Mouse (Mus musculus): ENCODE data around the gene Paqr8. TPM values are rescaled to one million over a fixed set of nuclear protein-coding genes. Genes with fewer than 3 reads are reported as not detected.
"Not testable (repeated sequence)": the region's sequence is repeated elsewhere in the genome, so short reads cannot be mapped to it uniquely, and the experiment has no call there.

The Paqr8 gene
- total and polyA plus RNA-seq, 2 experiments from 2014 or later, result 1.1 to 8.7 TPM

DNA sequence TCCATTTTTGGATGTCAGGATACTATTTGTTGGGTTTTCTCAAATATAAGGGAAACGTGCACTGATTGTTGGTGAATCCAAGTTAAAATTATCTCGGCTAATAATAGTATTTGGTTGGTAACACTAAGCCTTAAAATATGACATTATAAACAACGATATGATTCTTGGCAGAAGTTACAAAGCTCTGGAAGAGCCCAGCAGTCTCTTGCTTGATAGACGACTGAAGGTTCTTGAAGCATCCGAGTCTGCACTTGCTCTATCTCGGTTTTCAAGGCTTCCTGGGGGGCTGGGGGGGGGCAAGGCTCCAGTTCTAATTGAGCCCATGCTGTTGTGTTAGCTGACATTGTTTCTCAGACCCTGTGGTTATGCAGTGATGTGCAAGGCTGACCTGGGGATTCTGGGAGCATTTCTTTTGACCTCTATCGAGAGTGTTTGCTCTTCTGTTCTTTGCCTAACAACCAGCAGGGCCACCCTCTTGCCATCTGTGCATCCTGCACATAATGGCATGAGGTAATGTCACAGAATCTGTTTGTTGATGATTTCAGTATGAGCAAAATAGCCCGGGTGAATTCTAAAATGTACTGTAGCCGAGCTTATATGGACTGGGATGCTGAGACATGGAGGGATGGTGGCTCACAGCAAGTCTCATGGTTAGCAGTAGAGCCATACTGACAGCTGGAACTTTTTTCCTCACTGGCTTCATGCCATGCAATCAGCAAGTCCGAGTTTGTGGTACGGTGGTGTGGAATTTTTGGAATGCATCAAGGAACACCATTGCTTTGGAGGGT is 32.4 kb downstream of the Paqr8 start:
- TF ChIP-seq EP300 (IDR thresholded peaks at IDR 0.05; ENCODE audit: low read depth) (no peak), CTCF (IDR thresholded peaks at IDR 0.05; ENCODE audit: low read depth) (no peak)
- H3K27ac ChIP-seq (ENCODE audit: low read depth), result no peak overlapping the region
- H3K36me3 ChIP-seq (replicated peaks; ENCODE audit: control insufficient read depth, insufficient read depth, low read length), result no peaks in the 10 kb centered on the region
- no peaks in the 10 kb centered on the region for H3K9me3 ChIP-seq (replicated peaks; ENCODE audit: control insufficient read depth, low read length)
- H3K4me1 ChIP-seq (ENCODE audit: control insufficient read depth, insufficient read depth), result peaks cover 9% of the 10 kb centered on the region
- ATAC-seq (ENCODE audit: insufficient read depth, low read depth) (peak; percentile 49; the same call in 1 of the 2 replicates), DNase-seq (ENCODE audit: low spot score) (peak; percentile 11)
- peak overlapping the region; percentile 18; the same call in 1 of the 2 replicates for H3K4me3 ChIP-seq (ENCODE audit: low read depth, low read length)
- 20% methylated on average over 11 of the region's 11 CpGs for WGBS
- H3K4me2 ChIP-seq (ENCODE audit: low read depth, low read length), result peak overlapping the region; percentile 38
- H3K27me3 ChIP-seq (ENCODE audit: control insufficient read depth, insufficient read depth, low read length), result no peaks in the 10 kb centered on the region
- no peak overlapping the region for H3K9ac ChIP-seq (replicated peaks; ENCODE audit: low read depth, low read length)

- not testable (repeated sequence) for H3K4me3 ChIP-seq (ENCODE audit: low read depth, low read length); H3K27me3 ChIP-seq (ENCODE audit: control insufficient read depth, insufficient read depth, low read length); H3K4me2 ChIP-seq (ENCODE audit: low read depth, low read length); ATAC-seq (ENCODE audit: insufficient read depth, low read depth); H3K36me3 ChIP-seq (replicated peaks; ENCODE audit: control insufficient read depth, insufficient read depth, low read length); H3K4me1 ChIP-seq (ENCODE audit: control insufficient read depth, insufficient read depth); H3K9me3 ChIP-seq (replicated peaks; ENCODE audit: control insufficient read depth, low read length); H3K9ac ChIP-seq (replicated peaks; ENCODE audit: low read depth, low read length); DNase-seq (ENCODE audit: low spot score); H3K27ac ChIP-seq (ENCODE audit: low read depth)
- WGBS, result 83% methylated on average over 7 of the region's 7 CpGs
Observed at GRCm38 (mm10) chr1:20925324-20925723, 34.9 kb downstream of the Paqr8 start.

DNA sequence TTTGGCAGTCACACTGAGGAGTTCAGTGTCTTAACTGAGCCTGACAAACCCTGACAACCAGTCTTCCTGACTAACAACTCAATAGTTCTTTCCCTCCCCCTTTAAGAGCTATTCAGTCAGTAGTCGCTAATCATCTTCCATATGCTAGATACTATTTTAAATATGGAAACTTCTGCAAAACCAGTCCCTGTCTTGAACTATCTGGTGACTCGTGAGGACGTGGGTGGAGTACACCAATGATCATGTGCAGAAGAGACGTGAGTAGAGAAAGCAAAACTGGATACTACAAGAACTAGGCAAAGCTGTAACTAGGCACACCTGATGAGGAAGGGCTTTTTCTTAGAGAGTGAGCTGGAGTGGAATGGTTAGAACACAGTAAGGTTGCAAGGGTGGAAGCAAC is 35.5 kb downstream of the Paqr8 start:
- H3K4me3 ChIP-seq (ENCODE audit: low read depth, low read length), result no peak overlapping the region
- H3K4me1 ChIP-seq (ENCODE audit: control insufficient read depth, insufficient read depth), result peaks cover 9% of the 10 kb centered on the region
- DNase-seq (ENCODE audit: low spot score), result no peak
- ATAC-seq (ENCODE audit: insufficient read depth, low read depth), result no peak
- WGBS, result 77% methylated on average over 4 of the region's 4 CpGs
- H3K27ac ChIP-seq (ENCODE audit: low read depth), result no peak overlapping the region
- H3K4me2 ChIP-seq (ENCODE audit: low read depth, low read length), result no peak overlapping the region
- H3K9ac ChIP-seq (replicated peaks; ENCODE audit: low read depth, low read length), result no peak overlapping the region
- no peaks in the 10 kb centered on the region for H3K36me3 ChIP-seq (replicated peaks; ENCODE audit: control insufficient read depth, insufficient read depth, low read length)
- no peak for TF ChIP-seq CTCF (IDR thresholded peaks at IDR 0.05; ENCODE audit: low read depth)
- TF ChIP-seq EP300 (IDR thresholded peaks at IDR 0.05; ENCODE audit: low read depth), result no peak
- H3K9me3 ChIP-seq (replicated peaks; ENCODE audit: control insufficient read depth, low read length), result no peaks in the 10 kb centered on the region
- H3K27me3 ChIP-seq (ENCODE audit: control insufficient read depth, insufficient read depth, low read length), result no peaks in the 10 kb centered on the region

- WGBS, result 79% methylated on average over 4 of the region's 4 CpGs
- Histone ChIP-seq H3K9ac (replicated peaks; ENCODE audit: low read depth, low read length) (no peak overlapping the region), H3K4me3 (ENCODE audit: low read depth, low read length) (no peak overlapping the region), H3K27ac (ENCODE audit: low read depth) (no peak overlapping the region), H3K4me2 (ENCODE audit: low read depth, low read length) (no peak overlapping the region), H3K9me3 (replicated peaks; ENCODE audit: control insufficient read depth, low read length) (no peaks in the 10 kb centered on the region), H3K27me3 (ENCODE audit: control insufficient read depth, insufficient read depth, low read length) (no peaks in the 10 kb centered on the region), H3K4me1 (ENCODE audit: control insufficient read depth, insufficient read depth) (peaks cover 9% of the 10 kb centered on the region), H3K36me3 (replicated peaks; ENCODE audit: control insufficient read depth, insufficient read depth, low read length) (no peaks in the 10 kb centered on the region)
- ATAC-seq (ENCODE audit: insufficient read depth, low read depth), result no peak
- TF ChIP-seq EP300 (IDR thresholded peaks at IDR 0.05; ENCODE audit: low read depth) (no peak), CTCF (IDR thresholded peaks at IDR 0.05; ENCODE audit: low read depth) (no peak)
- no peak for DNase-seq (ENCODE audit: low spot score)
Observed at GRCm38 (mm10) chr1:20926376-20926775, 36.0 kb downstream of the Paqr8 start.

- H3K27ac ChIP-seq (ENCODE audit: low read depth), result no peak overlapping the region
- TF ChIP-seq CTCF (IDR thresholded peaks at IDR 0.05; ENCODE audit: low read depth) (no peak), EP300 (IDR thresholded peaks at IDR 0.05; ENCODE audit: low read depth) (no peak)
- no peaks in the 10 kb centered on the region for H3K9me3 ChIP-seq (replicated peaks; ENCODE audit: control insufficient read depth, low read length)
- no peak for ATAC-seq (ENCODE audit: insufficient read depth, low read depth)
- no peak overlapping the region for H3K4me2 ChIP-seq (ENCODE audit: low read depth, low read length)
- H3K27me3 ChIP-seq (ENCODE audit: control insufficient read depth, insufficient read depth, low read length), result no peaks in the 10 kb centered on the region
- no peak for DNase-seq (ENCODE audit: low spot score)
- 71% methylated on average over 4 of the region's 4 CpGs for WGBS
- no peaks in the 10 kb centered on the region for H3K4me1 ChIP-seq (ENCODE audit: control insufficient read depth, insufficient read depth)
- H3K9ac ChIP-seq (replicated peaks; ENCODE audit: low read depth, low read length), result no peak overlapping the region
- H3K4me3 ChIP-seq (ENCODE audit: low read depth, low read length), result no peak overlapping the region
- no peaks in the 10 kb centered on the region for H3K36me3 ChIP-seq (replicated peaks; ENCODE audit: control insufficient read depth, insufficient read depth, low read length)
Observed at GRCm38 (mm10) chr1:20928487-20928886, 38.1 kb downstream of the Paqr8 start.

GRCm38 (mm10) chr1:20933457-20933856 is 43.1 kb downstream of the Paqr8 start:
- H3K36me3 ChIP-seq (replicated peaks; ENCODE audit: control insufficient read depth, insufficient read depth, low read length), result no peaks in the 10 kb centered on the region
- H3K9me3 ChIP-seq (replicated peaks; ENCODE audit: control insufficient read depth, low read length), result no peaks in the 10 kb centered on the region
- no peak overlapping the region for H3K4me3 ChIP-seq (ENCODE audit: low read depth, low read length)
- no peak overlapping the region for H3K27ac ChIP-seq (ENCODE audit: low read depth)
- no peak overlapping the region for H3K9ac ChIP-seq (replicated peaks; ENCODE audit: low read depth, low read length)
- no peaks in the 10 kb centered on the region for H3K4me1 ChIP-seq (ENCODE audit: control insufficient read depth, insufficient read depth)
- TF ChIP-seq CTCF (IDR thresholded peaks at IDR 0.05; ENCODE audit: low read depth) (peak; percentile 75), EP300 (IDR thresholded peaks at IDR 0.05; ENCODE audit: low read depth) (no peak)
- ATAC-seq (ENCODE audit: insufficient read depth, low read depth) (peak; percentile 77), DNase-seq (ENCODE audit: low spot score) (peak; percentile 53)
- no peaks in the 10 kb centered on the region for H3K27me3 ChIP-seq (ENCODE audit: control insufficient read depth, insufficient read depth, low read length)
- 27% methylated on average over 7 of the region's 7 CpGs for WGBS
- H3K4me2 ChIP-seq (ENCODE audit: low read depth, low read length), result no peak overlapping the region

Data from heart, postnatal 0 days (tissue).